Mouse (Mus musculus) Muller cell, postnatal 12 days (primary cell): Measurements from ENCODE around the gene Pln.

ENCODE experiments used
- DNase-seq: peaks from one replicate; pipeline ENCODE4 v3.0.0-alpha.2; 2015; ENCODE audit errors: inconsistent ontology term

Gene Pln

DNA sequence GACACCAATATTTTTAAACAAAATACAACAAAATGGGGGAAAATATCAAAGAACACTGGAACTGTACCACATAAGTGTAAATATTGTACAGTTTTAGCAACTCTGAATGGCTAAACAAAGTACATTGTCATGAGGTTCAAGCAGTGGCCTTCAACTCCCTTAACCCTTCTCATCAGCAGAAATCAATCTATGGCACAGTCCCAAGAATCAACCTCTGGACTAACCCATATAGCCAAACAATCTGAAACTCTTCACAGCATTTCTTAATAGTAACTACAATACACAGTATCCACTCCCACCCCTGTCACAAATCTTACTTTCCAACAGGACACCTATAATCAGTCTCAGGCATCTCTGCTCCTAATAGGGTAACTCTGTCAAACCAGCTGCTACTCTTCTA, 26.8 kb downstream of the Pln start:
- no peak for DNase-seq

- no peak for DNase-seq
Measured at GRCm38 (mm10) chr10:53367265-53367664, 29.8 kb downstream of the Pln start.

DNA sequence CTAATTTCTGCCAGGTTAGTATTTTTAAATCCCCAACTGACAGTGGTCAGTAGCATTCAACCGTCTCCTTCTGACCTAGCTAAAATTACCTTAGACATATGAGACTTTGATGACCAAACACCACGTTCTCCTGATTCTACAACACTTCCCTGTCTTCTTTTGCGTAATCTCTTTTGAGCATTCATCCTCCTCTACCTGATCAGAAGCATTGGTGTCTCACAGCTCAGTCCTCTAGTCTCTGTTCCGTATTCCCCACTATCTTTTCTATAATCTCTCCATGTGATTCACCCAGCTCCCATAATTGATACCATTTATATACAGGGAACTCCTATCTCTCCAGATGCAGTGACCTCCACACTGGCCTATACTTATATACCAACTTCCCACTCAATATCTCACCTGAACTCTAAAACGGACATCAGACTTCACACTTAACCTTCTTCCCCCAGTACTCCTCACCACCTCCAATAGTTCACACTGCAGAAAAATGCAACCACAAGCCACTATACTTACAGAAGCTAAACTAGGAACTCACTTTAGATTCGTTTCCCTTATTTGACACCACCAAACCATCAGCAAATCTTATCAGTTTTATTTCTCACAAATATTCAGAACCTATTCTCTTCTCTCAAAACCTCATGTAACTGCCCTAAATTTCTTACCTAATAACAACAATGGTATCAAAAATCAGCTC, 36.6 kb downstream of the Pln start:
- no peak for DNase-seq

GRCm38 (mm10) chr10:53377096-53377495, 39.6 kb downstream of the Pln start:
- no peak for DNase-seq

GRCm38 (mm10) chr10:53378296-53378695, 40.8 kb downstream of the Pln start:
- no peak for DNase-seq

DNA sequence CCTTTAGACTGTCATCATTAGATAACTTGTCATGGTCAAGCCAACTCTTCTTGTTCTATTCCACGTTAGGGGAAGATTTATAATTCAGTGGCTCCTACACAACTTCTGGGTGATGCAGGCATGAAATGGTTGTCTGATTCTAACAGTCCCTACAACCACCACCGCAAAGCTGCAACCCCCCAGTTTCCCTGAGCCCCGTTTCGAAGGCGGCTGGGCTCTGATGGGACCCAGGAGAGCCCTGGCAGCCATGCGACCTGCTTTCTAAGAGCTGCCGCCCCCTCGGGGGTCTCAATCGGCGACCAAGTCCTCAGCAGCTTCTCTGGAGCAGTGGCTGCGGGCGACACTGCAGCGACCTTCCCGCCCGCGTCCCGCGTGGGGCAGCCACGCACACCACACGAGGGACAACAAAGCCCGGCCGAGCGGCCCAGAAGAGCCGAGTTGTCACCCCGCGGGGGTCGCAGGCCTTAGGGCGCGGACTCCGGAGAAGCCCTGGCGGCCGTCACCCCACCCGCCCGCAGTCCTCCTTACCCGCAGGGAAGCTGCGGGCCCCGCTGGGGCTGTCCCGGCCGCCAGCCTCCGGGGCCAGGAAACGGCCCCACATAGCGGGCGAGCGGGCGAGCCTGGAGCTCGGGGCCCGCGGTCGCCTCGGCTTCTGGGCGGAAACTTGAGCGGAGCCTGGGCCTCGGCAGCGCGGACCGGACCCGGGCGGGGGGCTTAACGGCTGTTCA, 41.7 kb downstream of the Pln start:
- DNase-seq, result peak; percentile 19

GRCm38 (mm10) chr10:53379709-53380106, 42.2 kb downstream of the Pln start, which contains the start of gene Cep85l:
Cep85l (minus strand) TSS chr10:53379947.
- peak; percentile 96 for DNase-seq

DNA sequence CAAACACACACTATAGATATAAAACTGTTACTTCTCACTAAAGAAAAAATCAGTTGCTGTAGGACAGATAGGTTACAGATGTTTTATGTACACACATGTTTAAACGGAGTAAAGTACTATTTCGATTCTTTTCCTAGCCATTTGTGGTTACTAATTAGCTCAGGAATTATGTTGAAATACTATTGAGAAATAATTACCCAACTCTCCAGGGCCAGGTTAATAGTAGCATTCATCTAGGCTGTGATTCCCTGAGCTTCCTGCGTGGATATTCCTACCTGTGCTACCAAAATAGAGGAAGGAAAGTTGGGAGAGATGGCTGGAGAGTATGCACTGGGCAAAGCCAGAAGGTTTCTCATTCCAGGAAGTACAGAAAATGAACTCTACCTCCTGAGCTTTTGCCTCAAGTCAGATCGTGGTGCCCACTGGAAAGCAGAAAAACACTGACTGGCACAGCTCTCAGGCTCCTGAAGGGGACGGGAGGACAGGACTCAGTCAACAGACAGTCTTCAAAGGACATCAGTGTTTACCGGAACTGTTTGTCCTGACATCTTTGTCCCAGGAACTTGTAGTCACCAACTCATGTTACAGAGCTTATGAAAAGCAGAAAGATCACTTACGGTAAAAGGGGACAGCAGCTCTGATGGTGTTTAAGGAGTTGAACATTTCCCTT, 45.4 kb downstream of the Pln start:
- DNase-seq, result no peak

- no peak for DNase-seq
Measured at GRCm38 (mm10) chr10:53384896-53385295, 47.4 kb downstream of the Pln start.

- DNase-seq, result no peak
Measured at GRCm38 (mm10) chr10:53385438-53385837, 48.0 kb downstream of the Pln start.

GRCm38 (mm10) chr10:53388227-53388920, 50.9 kb downstream of the Pln start:
- no peak for DNase-seq

- DNase-seq, result peak; percentile 82
Measured at GRCm38 (mm10) chr10:53394923-53395629, 57.6 kb downstream of the Pln start.
